Mouse (Mus musculus) retina, postnatal 1 day (tissue): ENCODE data around the gene Gmppa.

Experiments used
- DNase-seq: peaks from one replicate; pipeline ENCODE4 v3.0.0-alpha.2; 2012

The Gmppa gene

DNA sequence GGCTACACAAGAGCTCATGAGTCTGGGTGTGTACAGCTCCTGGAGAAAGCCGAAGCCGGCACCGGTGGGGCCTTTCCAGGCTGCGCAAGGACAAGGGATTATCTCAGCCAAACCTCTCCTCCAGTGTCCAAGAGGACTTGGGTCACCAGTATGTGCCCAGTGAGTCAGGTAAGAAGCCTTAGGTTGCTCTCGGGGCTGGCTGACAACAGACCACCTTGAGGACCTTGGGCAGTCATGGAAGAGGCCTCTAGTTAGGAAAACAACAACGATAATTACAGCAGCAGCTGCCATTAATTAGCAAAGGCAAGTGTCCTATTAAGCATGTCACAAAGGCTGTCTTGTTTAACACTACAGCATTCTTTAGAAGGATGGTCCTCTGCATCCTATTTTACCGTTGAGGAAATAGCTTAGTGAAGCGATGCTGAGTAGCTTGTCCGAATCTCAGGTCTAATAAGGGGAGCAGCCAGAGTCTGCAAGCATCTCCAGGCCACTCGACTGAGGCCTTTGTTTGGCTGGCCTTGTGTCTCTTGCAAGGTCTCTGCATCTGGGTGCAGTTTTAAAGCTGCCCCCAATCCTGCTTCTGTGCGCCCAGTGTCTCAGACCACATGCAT lies 11.8 kb upstream of the Gmppa start:
- peak; percentile 91 for DNase-seq

DNA sequence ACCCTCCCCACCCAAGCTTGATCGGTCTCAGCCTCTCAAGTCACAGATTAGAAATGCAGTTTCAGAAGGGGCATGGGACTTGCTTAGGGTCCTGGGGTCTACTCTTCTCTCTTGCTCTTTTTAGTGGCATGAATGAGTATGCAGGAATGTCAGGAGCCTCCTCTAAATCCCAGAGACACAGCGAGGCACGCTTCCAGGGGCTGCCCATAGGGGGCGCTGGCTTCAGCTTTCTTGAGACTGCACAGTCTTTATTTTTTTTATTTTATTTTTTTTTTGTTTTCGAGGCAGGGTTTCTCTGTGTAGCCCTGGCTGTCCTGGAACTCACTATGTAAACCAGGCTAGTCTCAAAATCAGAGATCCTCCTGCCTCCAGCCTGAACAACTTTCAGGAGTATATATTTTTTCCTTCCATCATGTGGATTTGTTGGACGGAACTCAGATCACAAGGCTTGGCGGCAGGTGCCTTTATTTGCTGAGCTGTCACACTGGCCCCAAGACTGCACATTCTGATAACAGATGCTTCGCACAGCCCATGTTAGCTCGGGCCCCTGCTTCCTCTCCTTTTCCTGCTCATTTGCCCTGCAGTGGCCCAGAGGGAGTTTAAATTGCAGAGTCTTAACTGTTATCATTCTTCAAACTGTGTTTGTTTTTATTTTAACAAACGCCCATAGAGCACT lies 9.8 kb upstream of the Gmppa start:
- DNase-seq: peak; percentile 69

- no peak for DNase-seq
Observed at GRCm38 (mm10) chr1:75438782-75439181, 3.1 kb downstream of the Gmppa start.

DNA sequence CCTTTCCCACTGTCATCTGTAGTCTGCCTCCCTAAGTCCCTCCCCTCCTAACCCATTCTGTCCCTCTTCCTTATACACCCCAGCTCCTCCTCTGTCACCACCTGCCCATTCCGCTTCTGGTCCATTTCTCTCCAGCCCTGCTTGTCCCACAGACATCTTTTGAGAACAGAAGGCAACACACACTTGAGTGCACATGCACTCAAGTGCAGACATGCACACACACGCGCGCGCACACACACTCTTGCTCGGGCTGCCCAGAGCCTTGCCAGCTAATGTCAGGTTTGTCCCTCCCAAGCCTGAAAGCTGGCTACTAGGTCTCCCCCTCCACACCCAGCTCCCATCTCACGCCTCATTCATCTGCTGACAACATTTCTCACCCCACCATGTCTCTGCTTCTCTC lies 4.9 kb downstream of the Gmppa start:
- DNase-seq: no peak

- DNase-seq: no peak
Observed at GRCm38 (mm10) chr1:75441471-75441996, 5.8 kb downstream of the Gmppa start.

- DNase-seq: no peak
Observed at GRCm38 (mm10) chr1:75442171-75442570, 6.4 kb downstream of the Gmppa start.

GRCm38 (mm10) chr1:75442811-75443210 lies 7.1 kb downstream of the Gmppa start:
- no peak for DNase-seq

- DNase-seq: peak; percentile 51
Observed at GRCm38 (mm10) chr1:75443247-75444024, 7.7 kb downstream of the Gmppa start.

GRCm38 (mm10) chr1:75444208-75444607 lies 8.5 kb downstream of the Gmppa start:
- DNase-seq: peak; percentile 52

DNA sequence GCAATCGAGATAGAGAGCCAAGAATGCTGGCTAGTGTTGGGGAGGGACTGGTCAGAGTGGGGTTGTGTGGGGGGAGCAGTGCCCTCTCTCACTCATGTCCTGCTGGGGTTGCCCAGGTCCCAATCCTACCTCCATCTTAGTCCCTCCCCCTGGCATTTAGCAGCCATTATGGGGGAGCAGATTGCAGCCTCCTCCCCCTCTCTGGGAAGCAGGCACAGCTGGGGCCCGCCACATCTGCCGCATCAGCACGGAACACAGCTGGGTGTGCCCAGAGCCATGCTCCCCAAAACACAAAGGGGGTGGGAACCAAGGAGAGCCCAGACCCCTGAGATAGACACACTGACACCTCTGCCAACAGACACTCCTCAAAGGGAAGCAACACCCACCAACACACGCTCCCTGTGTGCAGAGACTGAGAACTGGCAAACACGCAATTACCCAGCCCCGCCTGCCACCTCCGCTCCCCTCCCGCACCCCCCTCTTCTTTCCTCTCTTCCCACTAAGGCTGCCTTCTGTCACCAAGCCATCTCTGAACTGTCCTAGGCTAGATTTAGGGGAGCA lies 9.5 kb downstream of the Gmppa start:
- no peak for DNase-seq

DNA sequence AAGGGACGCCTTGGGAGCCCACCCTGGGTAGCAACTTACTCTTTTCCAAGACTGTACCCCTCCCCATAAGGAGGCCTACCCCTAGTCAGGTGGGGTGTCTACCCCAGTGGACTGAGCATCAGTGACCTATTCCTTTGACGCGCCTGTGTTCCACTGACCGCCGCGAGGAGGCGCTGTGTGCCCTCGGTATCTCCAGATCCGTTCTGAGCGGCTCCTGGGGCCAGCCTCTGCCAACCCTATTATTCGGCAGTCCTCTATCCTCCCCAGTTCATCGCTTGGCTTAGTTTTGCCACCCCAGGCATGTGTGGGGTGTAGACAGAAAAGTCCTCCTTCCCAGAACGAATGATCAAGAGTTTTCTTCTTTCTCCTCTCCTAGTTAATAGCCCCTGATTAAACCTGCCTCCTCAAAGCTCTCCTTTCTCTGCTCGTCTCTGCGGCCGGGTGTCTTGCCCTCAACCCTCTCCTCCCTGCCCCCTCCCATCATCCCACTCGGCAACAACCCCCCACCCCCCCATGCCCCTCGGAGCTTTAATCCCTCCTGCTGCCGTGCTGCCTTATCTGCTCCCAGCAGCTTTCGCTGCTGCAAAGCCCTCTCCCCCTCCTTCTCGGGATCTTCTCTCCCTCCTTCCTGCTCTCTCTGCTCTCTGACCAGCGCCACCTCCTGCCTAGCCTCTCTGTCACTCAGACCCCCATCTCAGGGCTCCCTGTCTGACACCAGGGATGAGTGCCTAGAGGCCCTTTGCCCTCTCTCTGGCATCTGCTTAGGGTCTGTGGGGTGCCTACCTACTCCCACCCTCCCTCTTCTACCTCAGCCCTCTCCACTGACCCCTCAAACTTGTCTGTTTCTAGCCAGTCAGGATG lies 10.3 kb downstream of the Gmppa start:
- peak; percentile 88 for DNase-seq

DNA sequence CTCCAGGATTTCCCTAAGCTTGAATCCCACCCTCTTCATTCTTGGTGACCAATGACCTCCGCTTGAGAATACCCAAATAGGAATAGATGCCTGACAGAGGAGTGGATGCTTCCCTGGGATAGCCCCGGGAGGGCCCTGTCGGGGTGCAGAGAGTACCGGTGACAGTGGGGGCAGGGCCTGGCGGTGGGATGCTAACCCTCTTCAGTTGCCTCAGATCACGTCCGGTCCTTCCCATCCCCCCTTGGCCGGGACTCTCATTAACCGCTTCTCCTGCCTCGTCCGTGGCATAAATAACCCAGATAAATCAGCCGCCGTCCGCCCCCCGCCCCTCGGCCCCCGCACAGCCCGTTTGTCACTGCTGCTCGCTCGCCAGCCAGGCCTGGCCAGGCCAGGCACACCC lies 10.9 kb downstream of the Gmppa start:
- DNase-seq: peak; percentile 76

DNA sequence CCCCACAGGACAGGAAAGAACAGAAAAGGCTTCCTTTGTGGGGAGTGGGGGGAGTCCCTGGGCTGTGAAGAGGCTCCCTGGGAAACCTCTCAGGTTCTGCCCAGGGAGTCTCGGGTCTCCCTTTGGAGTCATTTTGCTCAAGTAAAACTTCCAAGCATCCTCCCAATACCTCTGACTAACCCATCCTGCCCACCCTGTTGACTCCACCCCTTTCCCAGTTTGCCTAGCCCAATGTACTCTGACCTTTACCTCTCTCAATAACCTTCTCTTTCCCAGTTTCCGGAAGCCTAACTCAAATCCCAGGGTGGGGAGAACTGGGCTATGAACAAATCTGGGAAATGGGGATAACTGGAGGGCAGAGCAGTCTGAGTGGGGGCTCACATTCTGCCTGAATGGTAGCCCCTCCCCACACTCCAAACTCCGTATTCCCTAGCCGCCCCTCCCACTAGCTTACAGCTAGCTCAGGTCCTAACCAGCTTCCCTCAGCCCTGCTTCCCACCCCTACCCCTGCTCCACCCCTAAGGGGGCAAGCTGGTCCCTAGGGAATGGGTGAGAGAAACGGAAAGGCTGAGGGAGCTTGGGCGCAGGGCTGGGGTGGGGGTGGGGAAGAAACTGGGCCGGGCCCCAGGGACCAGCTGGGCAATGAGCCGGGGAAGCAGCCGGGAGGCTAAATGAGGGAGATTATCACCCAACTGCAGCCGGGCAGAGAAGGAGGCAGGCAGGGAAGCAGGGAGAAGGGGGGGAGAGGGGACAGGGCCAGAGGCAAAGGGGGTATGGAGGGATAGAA lies 11.7 kb downstream of the Gmppa start:
- peak; percentile 92 for DNase-seq

- no peak for DNase-seq
Observed at GRCm38 (mm10) chr1:75448052-75448431, 12.3 kb downstream of the Gmppa start.

DNA sequence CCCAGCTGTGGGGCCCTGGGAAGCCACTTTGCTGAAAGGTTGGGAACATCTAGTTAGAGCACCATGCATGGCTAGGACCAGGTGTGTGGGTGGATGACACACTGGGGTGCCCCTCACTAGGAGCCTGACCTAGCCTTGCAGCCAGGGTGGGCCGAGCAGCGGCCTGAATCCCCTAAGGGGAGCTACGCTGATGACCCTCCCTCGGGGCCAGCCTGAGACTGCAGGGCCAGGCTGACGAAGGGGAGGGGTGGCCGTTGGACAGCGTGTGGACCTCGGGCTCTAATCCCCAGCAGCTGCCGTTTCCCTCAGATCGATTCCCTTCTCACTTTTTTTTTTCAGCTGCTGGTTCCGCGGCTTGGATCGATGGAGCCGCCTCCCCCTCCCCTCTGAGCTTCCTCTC lies 13.2 kb downstream of the Gmppa start:
- DNase-seq: peak; percentile 82

DNA sequence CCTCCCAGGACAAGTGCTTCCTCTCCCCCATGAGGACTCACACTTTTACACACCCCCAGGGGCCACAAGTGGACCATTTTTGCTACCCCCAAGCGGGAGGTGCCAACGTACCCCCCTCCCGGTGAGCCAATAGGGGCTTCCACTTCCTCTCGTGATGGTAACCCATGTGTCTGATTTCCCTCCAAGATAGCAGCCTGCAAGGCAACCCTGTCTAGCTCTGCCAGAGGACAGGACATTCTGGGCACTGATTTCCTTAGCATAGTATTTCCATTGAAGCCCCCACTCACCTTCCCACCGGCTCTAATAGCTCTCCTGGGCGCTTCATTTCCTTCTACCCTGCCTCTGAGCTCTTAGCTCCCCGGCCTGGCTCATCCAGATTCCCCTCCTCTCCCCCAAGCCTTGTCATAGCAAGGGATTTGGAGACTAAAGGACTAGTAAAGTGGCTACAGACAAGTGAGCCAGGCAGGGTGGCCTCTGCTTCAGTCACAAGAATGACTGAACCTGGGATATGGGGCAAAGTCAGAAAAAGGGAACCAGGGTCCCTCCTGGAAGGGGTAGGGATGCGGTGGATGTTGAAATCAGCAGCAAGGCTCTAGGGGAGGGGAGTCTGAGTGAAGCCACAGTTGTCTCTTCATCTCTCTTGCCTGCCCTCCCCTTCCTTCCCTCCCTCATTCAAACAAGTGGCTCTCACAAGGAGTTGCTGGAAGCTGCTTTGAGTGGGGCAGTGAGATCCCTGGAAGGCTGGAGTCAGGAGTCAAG lies 13.8 kb downstream of the Gmppa start:
- DNase-seq: peak; percentile 34

- peak; percentile 67 for DNase-seq
Observed at GRCm38 (mm10) chr1:75450314-75451005, 14.7 kb downstream of the Gmppa start, which contains the start of gene Asic4. Asic4 (plus strand) TSS chr1:75450436.

DNA sequence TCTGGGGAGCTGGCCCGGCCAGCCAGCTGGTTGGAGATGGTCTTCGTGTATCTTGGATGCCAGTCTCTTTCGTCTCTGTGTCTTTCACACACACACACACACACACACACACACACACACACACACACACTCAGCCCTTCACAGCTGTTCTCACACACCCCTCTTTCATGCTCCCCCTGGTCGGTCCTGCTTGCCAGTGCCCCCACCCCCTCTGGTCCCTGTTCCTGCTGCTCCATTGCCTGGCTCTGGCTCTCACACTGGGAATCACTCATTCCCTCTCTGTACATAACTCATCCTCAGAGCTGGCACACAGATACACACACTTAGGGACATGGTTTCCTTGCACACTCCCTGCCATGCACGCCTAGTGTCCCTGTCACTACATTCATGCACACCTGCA lies 16.2 kb downstream of the Gmppa start:
- DNase-seq: peak; percentile 15

- no peak for DNase-seq
Observed at GRCm38 (mm10) chr1:75455433-75455832, 19.7 kb downstream of the Gmppa start.

- DNase-seq: peak; percentile 89
Observed at GRCm38 (mm10) chr1:75455948-75456347, 20.2 kb downstream of the Gmppa start.
